Mouse (Mus musculus) spleen, adult 18-20 months (tissue): Measurements from ENCODE around the gene Cdk5.
A peak's percentile ranks its signal among the peaks of the same experiment; 100 is the strongest.

Experiments
- DNase-seq, 2 experiments: peaks; one replicate each; pipeline ENCODE4 v3.0.0; 2022; ENCODE audit warnings: mixed read lengths in 2 of 2

Cdk5 gene

DNA sequence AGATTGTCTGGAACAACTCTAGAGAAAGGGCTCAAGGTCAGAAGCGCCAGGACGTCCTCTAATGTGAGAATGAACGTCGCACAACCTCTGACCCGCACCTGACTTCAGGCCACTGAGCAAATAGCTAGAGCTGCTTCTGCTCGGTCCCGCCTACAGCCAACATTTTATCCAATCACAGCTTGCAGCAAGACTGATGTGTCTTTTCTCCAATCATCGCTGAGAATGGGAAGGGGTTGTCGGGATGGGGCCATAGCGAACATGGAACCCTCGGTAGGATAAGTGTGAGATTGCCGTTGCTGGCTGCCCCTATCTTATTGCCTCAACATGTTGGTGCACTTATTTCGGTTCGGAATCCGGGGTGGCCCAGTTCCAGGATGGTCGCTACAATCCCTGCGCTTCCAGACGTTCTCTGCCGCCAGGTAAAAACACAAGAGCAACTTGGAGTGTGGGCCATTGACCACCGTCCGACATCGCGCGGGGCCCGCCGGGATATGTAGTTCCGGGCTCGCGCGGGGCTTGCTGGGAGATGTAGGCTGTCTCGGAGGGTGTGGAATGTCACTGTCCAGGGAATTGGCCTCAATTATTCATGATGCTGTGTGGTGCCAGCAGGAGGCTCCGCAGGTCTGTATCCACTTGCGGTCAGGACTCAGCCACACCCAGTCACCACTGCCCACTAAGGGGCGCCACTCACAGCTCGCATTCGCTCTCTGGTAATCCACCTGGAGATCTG lies 29.0 kb downstream of the Cdk5 start:
- peak; percentile 84 to 91 for DNase-seq

GRCm38 (mm10) chr5:24393392-24393997 lies 29.8 kb downstream of the Cdk5 start, which contains the start of gene Abcb8:
TSS of gene Abcb8 (plus strand) at chr5:24393663.
- DNase-seq, result peak; percentile 63 to 83

DNA sequence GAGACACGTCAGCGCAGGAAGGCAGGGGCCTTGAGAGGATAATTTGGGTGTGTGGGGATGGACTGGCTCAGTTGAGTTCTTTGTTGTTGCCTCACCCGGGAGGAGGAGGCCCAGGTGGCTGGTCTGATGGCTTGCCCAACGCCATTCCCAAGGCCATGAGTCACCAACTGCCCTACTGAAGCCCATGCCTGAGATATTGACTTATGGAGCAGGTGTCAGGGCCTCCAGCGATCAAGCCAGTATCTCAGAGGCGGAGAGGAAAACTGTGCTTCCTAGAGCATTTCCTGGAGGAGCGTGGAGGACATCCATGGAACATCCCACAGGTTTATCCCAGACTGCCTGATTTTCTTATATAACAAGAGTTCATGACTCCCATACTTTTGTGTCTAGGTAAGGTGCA lies 30.6 kb downstream of the Cdk5 start:
- no peak for DNase-seq

DNA sequence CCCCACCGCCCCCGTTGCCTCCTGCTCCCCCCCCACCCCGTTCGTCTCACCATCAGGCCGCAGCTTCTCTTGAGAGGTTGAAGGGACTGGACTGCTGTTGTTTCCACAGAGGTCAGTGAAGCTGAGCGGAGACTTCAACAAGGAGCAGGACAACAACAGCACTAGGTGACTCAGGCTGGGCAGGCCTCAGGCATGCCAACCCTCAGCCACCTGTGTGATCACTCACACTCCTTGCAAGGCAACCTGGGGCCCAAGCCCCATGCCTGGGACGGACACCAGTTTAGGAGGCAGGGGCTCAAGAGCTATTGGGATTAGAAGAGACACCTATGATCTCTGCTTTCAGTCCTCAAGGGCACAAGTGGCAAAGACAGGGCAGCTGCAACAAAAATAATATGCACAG lies 31.5 kb downstream of the Cdk5 start, which contains the start of gene Atg9b:
Gene Atg9b, minus strand, starts transcription at position 280 of the 400 bp plus-strand sequence.
- DNase-seq, result no peak

DNA sequence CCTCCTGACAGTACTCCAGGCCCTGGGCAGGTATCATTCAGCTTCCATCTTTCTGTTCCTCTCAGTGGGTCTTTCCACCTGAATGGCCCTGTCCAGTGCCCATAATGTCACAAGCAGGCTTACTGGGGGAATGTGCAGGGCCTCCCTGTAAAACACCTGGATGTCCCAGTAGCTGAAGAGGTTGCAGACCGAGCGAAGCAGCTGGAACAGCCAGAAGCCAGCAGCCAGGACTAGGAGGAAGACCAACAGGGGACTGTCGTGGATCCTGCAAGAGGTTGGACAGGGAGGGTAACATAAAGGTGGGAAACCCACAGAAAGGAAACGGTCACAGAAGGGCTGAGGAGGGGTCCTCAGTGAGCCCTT lies 33.7 kb downstream of the Cdk5 start:
- DNase-seq, result no peak

DNA sequence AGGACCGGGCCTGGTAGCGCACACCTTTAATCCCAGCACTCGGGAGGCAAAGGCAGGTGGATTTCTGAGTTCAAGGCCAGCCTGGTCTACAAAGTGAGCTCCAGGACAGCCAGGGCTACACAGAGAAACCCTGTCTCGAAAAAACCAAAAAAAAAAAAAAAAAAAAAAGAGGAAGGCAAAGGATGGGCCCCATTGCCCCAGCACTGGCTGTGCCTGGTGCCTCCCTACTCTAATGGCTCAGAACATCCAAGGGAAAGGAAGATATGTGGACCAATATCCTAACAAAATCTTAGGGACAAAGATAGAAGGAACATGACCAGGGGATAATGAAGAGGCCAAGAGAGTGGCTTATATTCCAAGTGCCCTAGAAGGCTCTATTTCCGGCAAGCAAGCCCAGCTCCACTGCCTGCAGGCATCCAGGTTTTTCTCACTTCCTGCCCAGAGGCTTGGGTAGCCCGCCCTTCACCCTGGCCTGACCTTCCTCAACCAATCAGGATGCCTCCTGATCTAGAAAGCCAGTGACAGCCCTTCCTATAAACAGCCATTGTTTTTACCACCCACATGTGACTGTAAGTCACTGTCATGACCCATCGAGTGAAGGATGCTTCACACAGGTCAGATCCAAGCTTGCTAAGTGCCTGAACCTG lies 34.2 kb downstream of the Cdk5 start:
- no peak for DNase-seq

DNA sequence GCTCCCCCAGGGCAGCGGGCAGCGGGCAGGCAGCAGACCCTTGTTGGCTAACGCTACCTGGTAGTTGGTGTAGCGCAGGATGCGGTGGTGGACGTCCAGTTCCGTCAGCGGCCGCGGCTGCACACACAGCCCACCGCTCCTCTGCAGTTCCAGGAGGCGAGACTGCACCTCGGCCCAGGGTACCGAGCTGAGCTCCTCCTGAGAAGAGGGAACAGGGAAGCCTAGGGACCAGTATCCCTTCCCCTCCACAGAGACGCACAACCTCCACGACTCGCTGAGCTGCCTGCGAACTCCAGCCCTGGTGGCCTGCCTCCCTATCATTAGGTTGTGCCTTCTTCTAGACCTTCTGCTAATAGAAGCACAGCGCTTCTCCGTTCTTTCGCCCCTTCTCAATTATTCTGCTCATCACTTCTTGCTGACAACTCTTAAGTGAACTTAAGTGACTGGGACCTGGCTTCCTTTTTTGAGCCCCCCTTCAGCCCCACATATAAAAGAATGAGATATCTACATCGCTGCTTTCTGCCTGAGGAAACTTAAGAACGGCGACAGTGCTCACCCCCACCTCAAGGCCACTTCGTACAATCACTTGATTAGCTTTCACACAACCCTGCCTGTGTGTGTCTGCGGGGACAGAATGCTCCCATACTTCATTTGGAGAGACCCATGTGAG lies 34.9 kb downstream of the Cdk5 start:
- no peak for DNase-seq

DNA sequence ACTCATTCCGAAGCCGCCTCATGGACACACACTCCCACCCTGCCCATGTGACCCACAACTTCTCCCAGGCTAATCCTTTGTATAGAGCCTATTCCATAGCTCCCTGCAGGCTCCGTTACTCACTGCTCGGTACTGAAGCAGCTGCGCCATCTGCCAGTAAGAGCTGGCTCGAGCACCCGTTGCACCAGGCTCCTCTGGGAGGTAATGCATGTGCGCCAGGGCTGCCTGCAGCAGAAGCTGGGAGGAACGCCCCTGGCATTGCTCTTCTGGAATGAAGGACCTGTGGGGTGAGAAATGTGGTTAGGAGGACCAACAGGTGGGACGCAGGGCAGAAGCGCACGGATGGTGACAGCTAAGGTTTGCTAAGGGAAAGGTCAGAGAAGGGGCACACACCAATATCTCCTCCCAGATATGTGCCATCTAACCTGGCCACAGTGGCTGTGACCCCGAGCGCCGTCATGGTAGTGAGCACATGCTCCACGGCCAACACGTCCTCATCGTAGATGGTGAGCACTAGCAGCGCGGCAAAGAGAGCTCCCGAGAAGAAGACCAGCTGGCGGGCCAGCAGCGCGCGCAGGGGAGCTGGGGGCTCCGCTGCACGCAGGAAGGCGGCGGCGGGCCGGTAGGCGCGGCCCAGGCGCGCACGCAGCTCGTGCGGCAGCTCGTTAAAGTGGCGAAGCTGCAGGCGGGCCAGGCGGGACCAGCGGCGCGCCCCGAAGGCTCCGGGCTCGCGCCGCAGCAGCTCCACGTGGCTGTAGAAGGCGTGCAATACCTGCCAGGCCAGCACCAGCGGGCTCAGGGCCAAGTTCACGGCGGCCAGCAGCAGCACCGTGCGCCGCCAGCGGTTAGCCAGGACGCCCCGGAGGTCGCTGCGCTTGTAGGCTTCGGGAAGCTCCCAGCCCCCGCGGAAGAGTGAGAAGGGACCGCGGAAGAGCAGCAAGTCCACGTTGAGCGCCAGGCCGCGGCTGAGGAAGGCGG lies 35.8 kb downstream of the Cdk5 start:
- DNase-seq, result no peak

DNA sequence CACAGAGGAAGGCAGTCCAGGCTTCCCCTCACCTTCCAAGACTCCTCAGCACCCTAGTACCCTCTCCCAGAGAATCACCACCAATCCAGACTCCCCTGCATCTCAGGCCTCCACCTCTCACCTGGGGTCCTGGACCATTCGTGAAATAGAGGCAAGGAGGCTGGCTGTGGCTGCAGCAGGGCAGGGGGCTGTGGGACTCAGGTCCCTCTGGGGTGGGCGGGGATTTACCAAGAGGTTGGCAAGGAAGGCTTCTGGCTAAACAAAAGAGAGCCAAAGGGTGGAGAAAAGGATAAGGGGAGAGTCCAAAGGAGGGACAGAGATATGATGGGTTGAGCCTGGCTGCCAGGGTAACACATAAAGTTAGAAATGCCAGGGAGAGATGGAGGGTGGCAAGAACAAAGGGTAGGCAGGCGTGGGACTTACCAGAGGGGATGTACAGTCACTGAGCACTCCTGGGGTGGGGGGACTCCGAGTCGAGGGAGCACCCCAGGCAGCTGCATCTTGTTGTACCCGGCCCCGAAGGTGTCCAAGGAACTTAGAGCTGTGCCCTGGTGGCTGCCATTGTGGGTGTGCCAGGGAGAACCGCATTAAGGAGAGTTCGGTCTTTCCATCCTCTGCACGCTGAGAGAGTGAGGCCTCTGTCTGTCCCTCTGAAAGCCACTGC lies 37.3 kb downstream of the Cdk5 start:
- no peak for DNase-seq

DNA sequence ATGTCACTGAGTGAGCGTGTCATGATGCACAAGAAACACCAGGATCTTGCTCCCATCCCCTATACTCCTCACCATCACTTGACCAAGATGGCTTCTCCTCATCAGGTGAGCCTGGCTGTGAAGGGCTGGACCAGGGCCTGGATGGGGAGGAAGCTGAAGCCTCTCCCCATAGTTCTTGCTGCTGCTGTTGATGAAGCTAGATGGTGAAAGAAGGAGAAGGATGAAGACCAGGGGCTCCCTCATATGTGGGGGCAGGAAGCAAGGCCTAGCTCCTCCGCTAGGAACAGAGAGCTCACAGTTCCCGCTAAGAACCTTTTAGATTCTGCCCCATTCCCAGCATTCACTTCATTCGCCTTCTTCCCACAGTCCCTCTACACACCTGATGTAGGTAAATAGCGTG lies 38.0 kb downstream of the Cdk5 start:
- DNase-seq, result no peak

- DNase-seq, result peak in 1 of 2 experiments; percentile 13
Observed at GRCm38 (mm10) chr5:24384407-24384806, 38.9 kb downstream of the Cdk5 start.

- peak; percentile 74 to 85 for DNase-seq
Observed at GRCm38 (mm10) chr5:24383026-24383859, 40.1 kb downstream of the Cdk5 start.

DNA sequence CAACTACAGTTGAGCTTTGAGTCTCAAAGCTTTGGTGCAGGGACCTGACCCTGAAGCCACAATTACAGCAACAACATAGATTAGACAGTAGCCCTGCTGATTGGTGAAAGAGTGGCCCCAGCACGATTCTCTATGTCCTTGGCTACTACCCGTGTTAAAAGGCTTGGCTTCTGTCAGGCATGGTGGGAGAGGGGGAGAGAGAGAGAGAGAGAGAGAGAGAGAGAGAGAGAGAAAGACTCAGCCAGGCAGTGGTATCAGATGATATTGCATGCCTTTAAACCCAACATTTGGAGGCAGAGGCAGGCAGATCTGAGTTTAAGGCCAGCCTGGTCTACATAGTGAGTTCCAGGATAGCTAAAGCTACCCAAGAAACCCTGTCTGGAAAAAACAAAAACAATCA lies 41.3 kb downstream of the Cdk5 start:
- no peak for DNase-seq

DNA sequence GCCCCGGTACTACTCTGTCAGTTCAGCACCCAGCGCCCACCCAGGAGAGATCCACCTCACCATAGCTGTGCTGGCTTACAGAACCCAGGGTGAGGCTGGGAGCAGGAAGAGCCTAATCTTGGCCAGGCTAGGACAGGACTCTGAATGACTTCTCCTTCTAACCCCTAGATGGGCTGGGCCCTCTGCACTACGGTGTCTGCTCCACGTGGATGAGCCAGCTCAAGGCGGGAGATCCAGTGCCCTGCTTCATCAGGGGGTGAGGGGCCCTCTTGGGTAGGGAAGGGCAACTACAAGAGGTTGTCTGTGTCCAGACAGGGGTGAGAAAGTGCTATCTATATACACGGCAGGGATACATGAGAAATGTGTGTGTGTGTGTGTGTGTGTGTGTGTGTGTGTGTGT lies 41.8 kb downstream of the Cdk5 start:
- DNase-seq, result no peak

GRCm38 (mm10) chr5:24380499-24380898 lies 42.8 kb downstream of the Cdk5 start:
- no peak for DNase-seq

GRCm38 (mm10) chr5:24379501-24379900 lies 43.8 kb downstream of the Cdk5 start:
- DNase-seq, result no peak

GRCm38 (mm10) chr5:24378700-24379099 lies 44.6 kb downstream of the Cdk5 start:
- no peak for DNase-seq

- DNase-seq, result no peak
Observed at GRCm38 (mm10) chr5:24374666-24375328, 48.5 kb downstream of the Cdk5 start.

- no peak for DNase-seq
Observed at GRCm38 (mm10) chr5:24374216-24374615, 49.1 kb downstream of the Cdk5 start.

GRCm38 (mm10) chr5:24373807-24374206 lies 49.5 kb downstream of the Cdk5 start:
- DNase-seq, result no peak
